Mouse (Mus musculus) urinary bladder, adult 2 months (tissue): Measurements from ENCODE around the gene Gm28891. TPM values are rescaled to one million over a fixed set of nuclear protein-coding genes. Genes with fewer than 3 reads are reported as not detected.
"Not testable (repeated sequence)": the region's sequence is repeated elsewhere in the genome, so short reads cannot be mapped to it uniquely, and the experiment has no call there.

Experiments
- DNase-seq: peaks from one replicate; pipeline ENCODE4 v3.0.0; 2022; ENCODE audit warnings: low spot score
- polyA plus RNA-seq: library from polyadenylated mRNA; depleted of rRNA; stranded (reverse); fragments of >200 nt; gene quantifications from 2 replicates; pipeline ENCODE4 v1.2.3, GENCODE M21; 2012; rRNA removed

Gene Gm28891
- polyA plus RNA-seq = not detected in 2 replicates

GRCm38 (mm10) chrY:60240902-60241301 lies at the start of gene Gm28891:
TSS of gene Gm28891 (plus strand) at chrY:60241202.
- DNase-seq = not testable (repeated sequence)
